Mouse (Mus musculus) Muller cell, postnatal 12 days (primary cell): ENCODE data around the gene B3gnt2.

Experiments used
- DNase-seq: peaks from one replicate; pipeline ENCODE4 v3.0.0-alpha.2; 2015; ENCODE audit errors: inconsistent ontology term

The B3gnt2 gene

DNA sequence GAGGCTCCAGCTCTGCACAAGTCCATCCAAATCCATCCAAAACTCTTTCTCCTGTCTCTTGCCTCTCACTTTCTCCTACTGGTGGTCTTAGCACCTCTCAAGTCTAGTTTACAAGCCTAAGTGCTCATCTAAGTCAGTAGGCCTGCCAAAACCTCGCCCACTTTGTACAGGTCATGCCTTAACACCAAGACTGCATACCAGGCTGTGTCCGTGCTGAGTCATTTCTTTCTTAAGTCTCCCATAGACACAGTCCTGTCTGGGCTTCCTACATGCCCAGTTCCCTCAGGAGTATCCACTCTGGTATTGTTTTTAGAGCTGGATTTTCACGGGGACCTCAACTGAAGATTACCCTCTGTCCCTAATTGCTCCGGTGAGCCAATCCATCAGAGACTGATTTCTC lies 127.9 kb downstream of the B3gnt2 start:
- DNase-seq = no peak

DNA sequence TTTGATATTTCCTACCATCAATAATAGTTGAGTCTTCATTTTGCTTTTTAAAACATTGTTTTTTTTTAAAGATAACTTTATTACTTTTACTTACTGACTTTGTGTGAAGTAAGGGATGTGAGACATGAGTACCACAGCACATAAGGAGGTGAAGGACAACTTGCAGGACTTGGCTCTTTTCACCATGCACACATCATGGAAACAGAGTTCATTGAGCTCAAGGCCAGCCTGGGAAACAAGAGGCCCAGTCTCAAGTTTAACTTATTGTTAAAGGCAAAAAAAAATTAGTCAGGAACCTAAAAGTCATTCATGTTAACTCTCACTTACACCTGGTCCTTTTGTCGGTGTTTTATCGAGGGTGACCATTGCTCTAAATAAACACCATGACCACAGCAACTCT lies 137.7 kb downstream of the B3gnt2 start:
- DNase-seq = no peak

DNA sequence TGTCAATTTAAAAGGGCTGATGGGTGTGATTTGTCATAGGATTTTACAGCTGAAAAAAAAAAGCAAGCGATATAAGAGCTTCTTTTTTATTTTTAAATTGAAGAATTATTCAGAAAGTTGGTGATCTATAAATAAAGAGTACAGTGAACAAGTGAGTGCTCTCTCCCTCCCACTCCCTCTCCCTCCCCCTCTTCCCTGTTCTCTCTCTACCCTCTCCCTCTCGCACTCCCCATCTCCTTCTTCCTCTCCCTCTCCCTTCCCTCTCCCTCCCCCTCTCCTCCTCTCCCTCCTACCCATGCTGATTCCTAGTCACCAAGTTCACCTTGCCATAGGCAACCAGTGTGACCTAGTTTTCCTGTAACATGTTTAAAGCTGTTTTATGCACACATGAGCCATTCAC lies 140.7 kb downstream of the B3gnt2 start:
- no peak for DNase-seq

DNA sequence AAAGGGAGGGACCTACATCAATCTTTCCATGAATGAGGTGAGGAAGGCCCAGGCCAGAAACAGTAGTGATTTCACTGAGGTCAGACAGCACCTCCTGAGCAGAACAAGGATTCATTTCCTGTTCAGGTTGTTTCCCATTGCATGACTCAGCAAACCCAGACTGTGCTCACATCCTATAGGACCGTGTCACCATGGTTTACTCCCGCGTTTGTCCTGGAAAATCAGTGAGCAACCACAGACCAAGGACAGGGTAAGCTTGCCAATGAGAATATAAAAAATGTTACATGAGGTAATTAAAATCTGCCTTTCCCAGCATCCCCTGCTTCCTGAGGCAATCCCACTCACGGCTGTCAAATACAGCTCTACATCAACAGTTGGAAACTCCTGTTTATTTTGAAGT lies 141.2 kb downstream of the B3gnt2 start:
- DNase-seq = no peak

DNA sequence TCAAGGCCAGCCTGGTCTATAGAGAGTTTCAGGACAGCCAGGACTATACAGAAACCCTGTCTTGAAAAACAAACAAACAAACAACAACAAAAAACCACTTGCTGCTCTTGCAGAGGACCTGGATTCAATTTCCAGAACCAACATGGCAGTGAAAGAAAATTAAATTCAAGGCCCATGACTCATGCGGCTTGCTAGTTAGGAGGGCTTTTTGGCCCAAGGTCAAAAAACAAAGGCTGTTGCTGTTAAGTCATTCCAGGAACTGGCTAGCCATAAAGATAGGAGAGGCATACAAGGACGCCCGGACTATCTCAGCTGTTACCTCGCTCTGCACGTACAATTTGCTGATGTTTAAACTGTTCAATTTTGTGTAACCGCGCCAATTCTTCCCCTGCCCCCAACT lies 142.7 kb downstream of the B3gnt2 start:
- DNase-seq = no peak

DNA sequence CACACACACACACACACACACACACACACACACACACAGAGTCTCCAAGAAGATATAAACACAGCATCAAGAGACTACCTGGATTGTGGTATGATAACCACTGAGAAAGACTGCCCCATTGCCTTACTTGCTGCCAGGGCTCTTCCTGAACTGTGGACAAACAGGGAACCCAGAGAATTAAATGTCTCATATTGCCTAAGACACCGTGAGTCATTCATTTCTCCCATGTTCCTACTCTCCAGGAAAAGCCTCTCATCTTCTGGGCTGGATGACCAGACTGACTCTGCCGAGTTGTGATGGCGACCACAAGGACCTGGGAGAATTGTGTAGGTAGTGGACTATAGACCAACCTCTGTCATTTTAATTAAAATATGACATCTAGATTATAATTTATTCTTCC lies 149.4 kb downstream of the B3gnt2 start:
- DNase-seq = no peak

DNA sequence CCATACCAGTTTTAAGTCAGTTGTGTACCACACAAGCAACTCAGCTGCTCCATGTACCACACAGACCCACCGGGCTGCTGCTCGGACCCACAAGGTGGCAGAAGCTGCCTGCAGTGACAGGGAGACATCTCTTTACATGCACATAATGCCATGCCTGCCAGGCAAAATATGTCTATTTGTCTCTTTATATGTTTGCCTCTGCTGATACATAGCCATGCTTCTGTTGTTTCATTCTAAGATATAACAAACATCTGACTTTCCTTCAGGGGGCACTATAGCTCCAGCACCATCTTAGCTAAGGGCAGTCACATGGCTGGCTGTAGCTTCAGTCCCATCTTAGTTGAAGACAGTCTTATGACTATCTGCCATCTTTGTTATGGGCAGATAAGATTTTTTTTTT lies 150.2 kb downstream of the B3gnt2 start:
- DNase-seq = no peak
